Mouse (Mus musculus): Measurements from ENCODE around the gene Lin52.

The Lin52 gene

DNA sequence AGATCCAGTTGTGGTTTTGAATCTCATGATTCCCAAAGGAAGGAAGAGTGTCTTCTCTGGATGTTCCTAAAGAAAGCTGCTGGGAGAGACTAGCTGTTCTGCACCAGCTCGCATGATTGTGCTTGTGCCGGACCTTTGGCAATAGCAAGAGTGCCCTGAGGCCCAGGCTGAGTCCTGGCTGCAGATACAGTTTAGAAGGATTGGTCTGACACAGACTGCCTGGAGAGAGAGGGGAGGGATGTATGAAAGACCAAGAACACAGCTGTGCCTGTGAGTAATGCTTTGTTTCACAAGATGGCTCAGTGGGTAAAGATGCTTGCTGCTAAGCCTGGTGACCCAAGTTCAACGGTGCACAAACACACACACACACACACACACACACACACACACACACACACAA, 11.6 kb downstream of the Lin52 start:
- in situ Hi-C loops (cut with MboI, MseI): no loop called here

GRCm38 (mm10) chr12:84468701-84469100, 17.5 kb downstream of the Lin52 start:
- in situ Hi-C loops (cut with MboI, MseI): no loop called here

DNA sequence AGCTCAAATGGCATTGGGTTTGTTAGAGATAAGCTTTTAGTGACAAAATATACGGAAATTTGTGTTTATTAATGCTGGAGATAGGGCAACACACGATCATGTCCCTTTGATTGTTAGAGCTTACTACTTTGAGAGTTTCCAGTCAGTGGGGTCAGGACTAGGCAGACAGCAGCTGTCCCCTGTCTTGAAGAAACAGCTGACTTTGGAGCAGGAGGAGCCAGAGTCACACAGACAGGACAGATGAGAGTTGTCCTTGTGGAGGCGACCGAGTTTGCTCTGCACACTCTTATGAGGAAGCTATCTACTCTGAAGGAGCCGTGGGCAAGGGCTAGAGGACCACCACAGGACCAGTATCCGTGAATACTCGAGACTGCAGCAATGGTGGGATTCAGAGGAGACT, 27.7 kb downstream of the Lin52 start:
- in situ Hi-C loops (cut with MboI, MseI): loop anchor here (5.0 kb wide), 1 partner anchor 768 kb away; no protein-coding TSS in a partner anchor

- in situ Hi-C loops (cut with MboI, MseI): no loop called here
Observed at GRCm38 (mm10) chr12:84481251-84481650, 30.0 kb downstream of the Lin52 start.

DNA sequence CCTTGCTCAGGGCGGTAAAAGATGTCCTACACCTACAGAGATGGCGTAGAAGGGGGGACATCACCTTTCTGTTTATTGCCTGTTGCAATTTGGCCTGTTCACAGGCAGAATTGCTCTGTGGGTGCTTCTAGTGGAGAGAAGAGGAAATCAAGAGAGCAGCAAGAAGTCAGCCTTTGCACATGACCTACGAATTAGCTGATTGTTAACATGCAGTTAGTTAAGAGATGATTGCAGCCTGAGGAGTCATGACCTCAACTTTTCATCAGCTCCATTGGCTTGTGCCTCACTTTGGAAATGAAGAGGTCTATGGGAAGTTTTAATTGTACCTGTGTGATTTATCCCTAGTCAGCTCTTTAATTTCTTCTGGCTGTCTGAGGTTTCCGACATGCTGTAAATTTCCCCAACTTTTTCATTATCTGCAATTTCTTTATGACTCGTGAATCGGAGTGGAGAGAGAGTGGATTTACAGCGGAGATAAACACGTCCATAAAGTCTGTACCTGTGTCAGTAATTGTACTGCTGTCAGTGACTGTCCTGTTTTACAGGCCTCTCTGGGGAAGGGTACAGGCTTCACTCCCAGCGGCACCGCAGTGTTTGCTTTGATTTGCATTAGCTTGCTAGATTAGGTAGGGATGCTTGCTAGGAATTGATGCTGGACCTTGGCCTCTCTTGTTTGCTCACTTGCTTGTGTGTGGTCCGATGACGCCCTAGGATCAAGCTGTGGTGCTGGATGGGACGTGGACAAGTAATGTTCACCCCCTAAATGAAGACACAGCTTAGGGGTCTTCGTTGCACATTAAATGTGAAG, 31.8 kb downstream of the Lin52 start:
- in situ Hi-C loops (cut with MboI, MseI): no loop called here

- in situ Hi-C loops (cut with MboI, MseI): no loop called here
Observed at GRCm38 (mm10) chr12:84487324-84488056, 36.3 kb downstream of the Lin52 start.

GRCm38 (mm10) chr12:84496795-84497194, 45.6 kb downstream of the Lin52 start:
- in situ Hi-C loops (cut with MboI, MseI): no loop called here

DNA sequence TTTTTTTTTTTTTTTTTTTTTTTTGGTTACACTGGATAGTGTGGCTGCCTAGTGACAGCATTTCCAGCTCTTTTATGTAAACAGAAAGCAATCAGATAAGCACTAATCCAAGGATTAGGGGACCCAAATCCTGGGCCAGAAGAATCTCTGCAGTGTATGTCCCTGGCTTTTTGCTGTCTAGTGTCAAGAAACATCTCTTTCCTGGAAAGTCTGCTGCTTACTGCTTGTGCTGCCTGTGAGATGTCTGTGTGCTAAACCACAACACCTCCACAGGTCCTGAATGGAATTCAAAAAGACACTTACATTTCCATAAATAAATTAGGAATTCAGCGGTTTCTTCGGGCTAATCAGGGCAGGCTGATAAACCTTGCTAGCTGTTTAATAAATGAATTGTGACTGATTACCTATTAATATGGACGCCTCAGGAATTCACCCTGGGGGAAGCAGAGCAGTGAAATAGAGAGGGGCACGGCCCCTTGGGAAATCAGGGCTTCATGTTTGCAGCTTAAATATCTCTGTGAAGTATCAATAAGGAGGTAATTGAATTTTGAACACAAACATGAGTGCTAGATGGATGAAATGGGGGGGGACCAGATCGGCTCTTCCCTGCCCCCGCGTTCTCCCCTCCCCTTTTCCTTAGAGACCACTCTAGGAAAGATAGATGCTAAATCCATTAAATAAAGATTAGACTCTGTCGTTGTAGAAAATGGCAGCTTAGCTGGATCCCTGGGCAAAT, 49.5 kb downstream of the Lin52 start:
- in situ Hi-C loops (cut with MboI, MseI): no loop called here

DNA sequence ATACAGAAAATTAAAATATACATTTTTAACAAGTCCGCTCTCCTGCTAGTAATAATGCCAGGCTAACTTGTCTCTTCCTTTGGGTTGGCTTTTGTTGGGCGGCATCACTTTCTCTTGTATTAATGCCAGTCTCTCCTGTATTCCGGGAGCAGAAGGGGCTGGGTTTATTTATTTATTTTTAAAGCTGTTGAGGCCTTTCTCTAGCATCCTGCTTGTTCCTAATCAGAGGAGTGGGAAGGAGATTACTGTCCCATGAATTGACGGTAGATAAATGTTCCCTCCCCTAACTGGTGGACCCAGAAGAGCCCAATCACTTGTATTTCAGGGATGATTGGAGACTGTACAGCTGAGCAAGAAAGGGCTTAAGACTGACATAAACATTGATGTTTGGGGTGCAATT, 50.1 kb downstream of the Lin52 start:
- in situ Hi-C loops (cut with MboI, MseI): no loop called here

DNA sequence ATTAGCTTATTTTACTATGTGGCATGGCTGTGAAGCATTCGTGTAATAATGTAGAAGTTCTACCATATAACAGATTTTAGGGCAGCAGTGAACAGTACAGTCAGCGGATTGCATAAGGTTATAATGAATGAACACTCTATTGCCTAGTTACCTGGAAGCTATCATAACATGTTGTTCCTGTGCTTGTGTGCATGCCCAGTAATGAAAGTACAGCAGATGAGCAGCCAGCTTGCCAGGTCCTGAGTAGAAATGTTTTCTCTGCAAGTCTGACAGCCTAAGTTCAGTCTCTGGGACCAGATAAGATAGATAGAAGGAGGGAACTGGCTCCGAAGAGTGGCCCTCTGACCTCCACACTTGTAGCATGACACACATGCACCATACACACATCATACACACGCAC, 55.6 kb downstream of the Lin52 start:
- in situ Hi-C loops (cut with MboI, MseI): no loop called here

DNA sequence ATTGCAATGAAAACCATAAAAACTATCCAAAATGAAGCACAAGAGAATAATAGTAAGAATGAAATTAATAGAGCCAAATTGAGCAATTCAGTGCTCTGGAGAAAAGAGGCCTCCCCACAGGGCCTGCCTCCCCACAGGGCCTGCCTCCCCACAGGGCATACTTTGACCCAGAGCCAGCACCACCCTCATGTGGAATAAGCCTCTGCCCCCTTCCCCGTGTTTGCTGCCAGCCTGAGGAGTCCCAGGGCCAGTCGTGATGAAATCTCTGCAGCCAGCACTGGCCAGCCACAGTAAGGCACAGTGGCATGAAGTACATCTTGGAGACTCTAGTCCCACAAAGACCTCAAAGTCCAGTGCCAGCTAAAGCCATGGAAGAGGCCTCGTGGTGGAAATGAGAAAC, 60.8 kb downstream of the Lin52 start:
- in situ Hi-C loops (cut with MboI, MseI): no loop called here

DNA sequence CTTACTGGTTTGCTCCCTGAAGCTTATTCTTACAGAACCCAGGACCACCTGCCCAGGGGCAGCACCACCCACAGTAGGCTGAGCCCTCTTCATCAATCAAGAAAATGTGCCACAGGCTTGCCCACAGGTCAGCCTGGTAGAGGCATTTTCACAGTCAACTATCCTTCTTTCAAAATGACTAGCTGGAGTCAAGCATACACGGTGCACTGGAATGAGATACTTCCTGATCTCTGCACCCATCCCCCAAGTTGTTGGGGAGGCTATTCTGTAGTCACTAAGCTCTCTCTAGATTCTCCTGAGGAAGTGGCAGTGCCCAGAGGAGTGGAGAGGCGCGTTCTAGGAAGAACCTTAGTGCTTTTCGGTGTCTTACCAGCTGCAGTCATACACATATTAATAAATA, 64.3 kb downstream of the Lin52 start:
- in situ Hi-C loops (cut with MboI, MseI): no loop called here

DNA sequence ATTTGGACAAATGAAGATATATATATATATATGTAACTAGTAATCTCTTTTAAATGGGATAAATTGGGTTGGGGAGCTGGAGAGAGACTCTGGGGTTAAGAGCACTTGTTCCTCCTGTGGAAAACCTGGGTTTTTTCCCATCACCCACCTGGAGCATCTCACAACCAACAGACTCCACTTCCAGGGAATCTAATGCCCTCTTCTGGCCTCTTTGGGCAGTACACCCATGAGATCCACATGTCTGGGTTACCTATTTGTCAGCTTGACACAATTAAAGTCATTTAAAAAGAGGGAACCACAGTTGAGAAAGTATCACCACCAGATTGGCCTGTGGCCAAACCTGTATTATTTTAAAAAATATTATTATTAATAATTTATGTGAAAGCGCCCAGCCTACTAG, 65.4 kb downstream of the Lin52 start:
- in situ Hi-C loops (cut with MboI, MseI): no loop called here

GRCm38 (mm10) chr12:84518018-84518417, 66.8 kb downstream of the Lin52 start:
- in situ Hi-C loops (cut with MboI, MseI): no loop called here

DNA sequence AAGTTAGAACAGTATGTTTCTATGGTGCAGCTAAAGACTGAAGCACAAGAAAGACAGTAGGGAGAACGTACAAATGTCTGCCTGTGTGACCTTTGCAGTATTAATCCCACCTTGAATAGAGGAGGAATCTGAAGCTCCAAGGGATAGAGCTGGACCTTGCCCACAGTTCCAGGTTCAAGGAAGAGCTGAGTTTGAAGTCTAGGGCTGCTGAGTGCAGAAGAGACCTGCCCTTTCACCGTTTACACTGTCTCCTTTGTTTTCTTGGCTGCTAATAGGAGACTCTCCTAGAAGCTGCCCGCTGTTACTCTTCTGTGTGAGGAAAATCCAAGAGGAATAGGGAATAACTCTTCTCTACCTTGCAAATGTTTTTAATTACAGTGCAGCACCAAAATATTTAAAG, 72.5 kb downstream of the Lin52 start:
- in situ Hi-C loops (cut with MboI, MseI): no loop called here

DNA sequence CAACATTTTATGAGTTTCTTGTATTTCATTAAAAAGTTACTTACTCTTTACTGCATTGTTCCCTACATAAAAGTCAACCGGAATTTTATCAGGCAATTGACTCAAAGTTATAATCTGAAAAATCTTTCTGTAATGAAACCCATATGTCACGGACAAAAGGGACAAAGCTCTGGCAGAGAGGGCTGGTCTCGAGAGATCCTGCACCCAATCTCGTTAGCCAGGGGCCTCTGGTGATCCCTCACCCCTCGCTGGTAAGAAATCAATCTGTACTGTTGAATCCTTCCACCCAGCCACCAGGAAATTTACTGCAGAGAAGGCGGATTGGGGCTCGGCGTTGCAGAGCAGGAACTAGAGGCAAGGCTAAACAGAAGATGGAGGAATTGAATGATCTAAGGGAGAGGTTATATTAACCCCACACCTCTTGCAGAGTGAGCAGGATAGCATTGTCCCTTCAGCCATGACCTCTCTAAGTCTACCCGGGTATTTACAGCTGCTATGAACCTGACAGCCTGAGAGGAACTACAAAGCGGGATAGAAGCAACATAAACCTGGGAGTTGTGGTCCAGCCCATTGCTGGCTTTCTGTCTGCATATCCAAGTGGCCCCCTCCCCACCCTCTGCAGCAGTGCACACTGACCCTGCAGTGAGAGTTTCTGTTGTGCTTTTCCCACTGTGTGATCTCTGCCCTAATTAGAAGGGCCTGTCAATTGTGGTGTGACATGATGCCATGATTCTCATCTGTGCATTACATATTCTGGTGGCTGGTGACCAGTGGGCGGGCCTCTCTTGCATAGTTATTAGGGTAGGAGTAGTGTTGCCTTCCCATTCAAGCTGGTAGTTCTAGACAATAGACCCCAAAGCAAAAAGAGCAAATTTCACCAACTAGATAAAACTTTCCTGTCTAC, 73.2 kb downstream of the Lin52 start:
- in situ Hi-C loops (cut with MboI, MseI): loop anchor here (25.0 kb wide), 1 partner anchor 1488 kb away; no protein-coding TSS in a partner anchor

- in situ Hi-C loops (cut with MboI, MseI): loop anchor here (25.0 kb wide), 1 partner anchor 1487 kb away; no protein-coding TSS in a partner anchor
Observed at GRCm38 (mm10) chr12:84525422-84525821, 74.2 kb downstream of the Lin52 start.

- in situ Hi-C loops (cut with MboI, MseI): loop anchor here (25.0 kb wide), 1 partner anchor 1482 kb away; no protein-coding TSS in a partner anchor
Observed at GRCm38 (mm10) chr12:84530426-84530825, 79.2 kb downstream of the Lin52 start.

DNA sequence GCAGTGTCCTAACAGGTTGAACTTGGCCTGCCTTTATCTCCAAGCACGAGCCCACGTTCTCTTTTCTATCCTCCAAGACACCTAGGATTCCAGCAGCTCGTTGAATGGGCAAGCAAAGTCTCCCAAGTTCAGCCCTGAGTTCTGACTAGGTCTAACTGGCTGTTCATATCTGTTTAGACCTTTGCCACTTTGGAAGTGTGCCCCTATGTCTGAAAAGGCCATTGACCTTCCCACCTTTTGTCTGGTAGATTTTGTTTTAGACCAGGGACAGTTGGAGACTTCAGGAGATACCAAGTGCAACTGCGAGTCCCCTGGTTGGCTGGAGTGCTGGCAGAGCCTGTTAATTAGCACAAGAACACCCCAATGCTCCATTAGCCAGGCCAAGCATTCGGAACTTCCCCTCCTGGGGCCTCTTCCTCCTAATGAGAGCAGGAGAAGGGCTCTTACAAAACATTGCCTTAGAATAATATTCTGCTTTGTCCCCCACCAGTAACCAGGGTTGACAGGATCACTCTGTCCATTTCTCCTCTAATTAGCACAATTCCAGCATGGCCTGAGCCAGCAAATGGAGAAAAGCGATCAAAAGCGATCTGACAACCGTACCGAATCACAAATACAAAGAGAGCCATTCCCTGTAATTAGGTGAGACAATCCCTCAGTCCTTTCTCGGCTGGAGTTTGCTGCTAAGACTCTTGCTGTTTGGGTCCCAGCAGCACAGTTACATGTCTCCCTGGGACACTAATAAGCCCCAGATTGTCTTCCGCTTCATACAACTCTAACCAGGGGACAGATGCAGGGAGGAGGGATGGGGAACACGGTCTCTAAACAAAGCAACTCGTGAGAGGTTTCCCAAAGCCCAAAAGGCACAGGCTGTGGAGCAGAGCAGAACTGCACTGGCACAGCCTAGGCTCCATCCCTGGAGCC, 80.9 kb downstream of the Lin52 start:
- in situ Hi-C loops (cut with MboI, MseI): loop anchor here (25.0 kb wide), 1 partner anchor 1480 kb away; no protein-coding TSS in a partner anchor

- in situ Hi-C loops (cut with MboI, MseI): loop anchor here (25.0 kb wide), 1 partner anchor 1479 kb away; no protein-coding TSS in a partner anchor
Observed at GRCm38 (mm10) chr12:84532830-84533199, 81.6 kb downstream of the Lin52 start.
